Mouse (Mus musculus): ENCODE measurements around the gene Dync2h1.

Dync2h1 gene

DNA sequence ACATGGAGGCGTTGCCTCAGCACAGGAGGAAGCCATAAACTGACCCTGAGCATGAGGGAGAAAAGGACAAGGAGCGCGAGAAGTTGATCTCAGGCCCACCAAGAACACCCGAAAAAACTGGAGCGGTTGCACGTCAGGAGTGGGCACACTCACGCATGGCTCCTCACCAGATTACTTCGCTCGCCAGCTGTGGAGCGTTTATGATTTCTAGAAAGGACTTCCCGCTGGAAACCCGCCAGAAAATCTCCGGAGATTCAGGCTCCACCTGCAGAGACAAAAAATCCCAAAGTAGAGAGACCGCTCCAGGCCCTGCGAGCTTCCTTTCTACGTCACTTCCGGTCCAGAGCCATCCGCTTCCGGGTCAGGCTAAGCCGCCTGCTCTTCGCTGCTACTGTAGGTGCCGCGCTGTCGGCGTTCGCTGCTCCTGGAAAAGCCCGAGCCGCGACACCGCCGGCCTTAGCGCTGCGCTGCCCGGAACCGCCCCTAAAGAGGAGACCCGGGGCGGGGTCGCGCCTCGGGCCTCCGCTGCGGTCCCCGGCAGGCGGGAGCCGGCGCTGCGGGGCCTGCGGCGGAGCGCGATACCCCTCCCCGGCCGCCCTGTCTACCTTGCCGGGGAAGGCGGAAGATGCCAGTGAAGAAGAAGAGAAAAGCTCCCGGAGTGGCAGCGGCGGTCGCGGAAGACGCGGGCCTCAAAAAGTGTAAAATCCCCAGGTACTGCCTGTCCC lies at the start of gene Dync2h1, which contains the start of gene Dcun1d5:
Gene Dync2h1 (minus strand): TSS at position 275 of the 725 bp plus-strand sequence.
Gene Dcun1d5 (plus strand): TSS at position 349 of the 725 bp plus-strand sequence.
- in situ Hi-C loops (cut with MboI; ENCODE audit: unreplicated experiment in 2 of 2), result loop anchor here in 1 of 2 experiments (25.0 kb wide), 1 partner anchor 1872 kb away; the partner anchor contains the start of gene Casp4

DNA sequence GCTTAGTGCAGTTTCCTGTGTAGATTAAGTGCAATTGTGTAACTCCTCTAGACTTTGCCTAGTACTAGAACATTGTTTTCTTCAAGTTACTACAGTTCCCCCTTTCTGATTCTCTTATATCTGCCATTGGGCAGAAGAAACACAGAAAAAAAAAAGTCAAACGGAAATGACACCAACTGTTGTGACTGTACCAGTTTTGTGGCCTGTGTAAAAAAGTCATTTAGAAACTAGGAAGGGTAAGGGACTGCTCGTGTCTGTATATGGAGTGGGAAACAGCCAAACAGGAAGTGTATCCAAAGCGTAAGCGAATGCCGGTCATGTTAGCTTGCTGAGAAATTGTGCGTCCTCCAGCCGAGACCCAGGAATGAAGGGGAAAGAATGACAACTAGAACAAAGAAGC lies 37.2 kb upstream of the Dync2h1 start:
- in situ Hi-C loops (cut with MboI; ENCODE audit: unreplicated experiment in 2 of 2), result loop anchor here (5.0 to 25.0 kb wide), 7 partner anchors 116 to 1741 kb away; partner anchors contain the start of gene Gm16485 (in 1 of the 2)

DNA sequence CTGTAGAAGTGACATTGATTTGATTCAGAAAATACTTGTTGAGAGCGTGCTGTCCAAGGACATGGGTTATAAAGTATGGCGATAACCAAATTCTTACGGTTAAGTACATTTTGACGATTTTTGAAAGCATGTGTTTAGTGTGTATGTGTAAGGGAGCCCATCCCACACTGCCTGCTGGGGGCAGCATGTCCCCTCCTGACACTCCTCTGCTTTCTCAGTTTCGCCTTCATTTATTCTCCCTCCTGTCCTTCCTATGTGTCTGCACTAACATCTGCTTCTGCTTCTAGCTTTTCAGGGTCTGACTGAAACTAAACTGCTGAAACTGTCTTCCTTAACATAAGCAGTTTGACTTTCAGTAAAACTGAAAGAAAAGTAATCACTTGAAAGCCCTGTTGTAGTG lies 36.8 kb upstream of the Dync2h1 start:
- in situ Hi-C loops (cut with MboI; ENCODE audit: unreplicated experiment in 2 of 2), result loop anchor here (5.0 to 25.0 kb wide), 7 partner anchors 116 to 1741 kb away; partner anchors contain the start of gene Gm16485 (in 1 of the 2)

DNA sequence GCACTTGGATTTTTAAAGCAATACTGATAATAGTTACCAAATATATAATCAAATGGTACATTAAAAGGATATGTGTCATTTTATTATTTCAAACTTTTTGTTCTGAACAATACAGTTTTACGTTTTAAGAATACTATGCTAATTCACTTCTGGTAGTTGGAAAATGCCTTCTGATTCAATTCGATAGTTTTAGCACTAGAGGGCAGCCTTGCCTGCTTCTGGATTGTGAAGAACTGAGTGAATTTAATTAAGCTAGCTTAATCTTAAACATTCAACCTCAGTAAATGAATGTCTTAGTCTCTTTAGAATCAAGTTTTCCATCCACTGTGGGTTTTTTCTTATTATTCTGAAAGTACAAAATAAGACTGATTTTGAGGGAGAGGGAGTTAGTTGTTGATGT lies 32.0 kb upstream of the Dync2h1 start:
- in situ Hi-C loops (cut with MboI; ENCODE audit: unreplicated experiment in 2 of 2), result loop anchor here (5.0 to 25.0 kb wide), 11 partner anchors 381 to 1749 kb away; partner anchors contain the start of gene Gm16485 (in 1 of the 2)

DNA sequence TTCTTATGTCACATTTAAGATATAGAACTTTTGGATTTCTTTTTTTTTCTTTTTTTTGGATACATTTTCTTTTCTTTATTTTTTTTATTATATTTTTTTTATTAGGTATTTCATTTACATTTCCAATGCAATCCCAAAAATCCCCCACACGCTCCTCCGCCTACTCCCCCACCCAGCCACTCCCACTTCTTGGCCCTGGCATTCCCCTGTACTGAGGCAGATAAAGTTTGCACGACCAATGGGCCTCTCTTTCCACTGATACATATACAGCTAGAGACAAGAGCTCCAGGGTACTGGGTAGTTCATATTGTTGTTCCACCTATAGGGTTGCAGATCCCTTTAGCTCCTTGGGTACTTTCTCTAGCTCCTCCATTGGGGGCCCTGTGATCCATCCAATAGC lies 6.4 kb upstream of the Dync2h1 start:
- in situ Hi-C loops (cut with MboI; ENCODE audit: unreplicated experiment in 2 of 2), result loop anchor here in 1 of 2 experiments (25.0 kb wide), 1 partner anchor 1878 kb away; the partner anchor contains the start of gene Casp4

- in situ Hi-C loops (cut with MboI; ENCODE audit: unreplicated experiment in 2 of 2), result loop anchor here in 1 of 2 experiments (25.0 kb wide), 1 partner anchor 1873 kb away; the partner anchor contains the start of gene Casp4
These were observed 648 bp upstream of the Dync2h1 start for GRCm38 (mm10) chr9:7184897-7185291.

GRCm38 (mm10) chr9:7176618-7177610 lies 7.3 kb downstream of the Dync2h1 start:
- in situ Hi-C loops (cut with MboI; ENCODE audit: unreplicated experiment in 2 of 2), result loop anchor here in 1 of 2 experiments (25.0 kb wide), 1 partner anchor 1865 kb away; the partner anchor contains the start of gene Casp4

GRCm38 (mm10) chr9:7173756-7174155 lies 10.5 kb downstream of the Dync2h1 start:
- in situ Hi-C loops (cut with MboI; ENCODE audit: unreplicated experiment in 2 of 2), result no loop called here

DNA sequence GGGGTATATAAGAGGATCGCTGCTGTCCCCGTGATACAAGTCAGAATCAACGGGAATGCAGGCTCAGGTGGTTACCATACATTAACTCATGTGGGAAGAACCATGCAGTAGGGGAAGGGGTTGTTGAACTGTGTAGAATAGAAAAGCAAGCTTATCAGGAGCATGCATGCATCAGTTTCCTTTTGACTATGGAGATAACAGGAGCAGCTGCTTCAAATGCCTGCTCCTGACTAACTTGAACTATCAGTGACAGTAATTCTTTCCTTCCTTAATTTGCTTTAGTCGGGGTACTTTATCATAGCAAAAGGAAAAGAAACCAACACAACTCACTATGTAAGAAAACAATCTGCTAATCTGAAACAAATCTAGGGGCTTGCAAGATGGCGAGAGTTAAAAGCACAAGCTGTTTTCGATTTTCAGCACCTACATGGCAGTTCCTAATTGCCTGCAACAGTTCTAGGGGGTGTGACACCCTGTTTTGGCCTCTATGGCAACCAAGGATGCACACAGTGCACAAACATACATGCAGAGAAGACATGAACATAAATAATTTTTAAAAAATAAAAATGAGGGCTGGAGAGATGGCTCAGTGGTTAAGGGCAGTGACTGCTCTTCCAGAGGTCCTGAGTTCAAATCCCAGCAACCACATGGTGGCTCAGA lies 16.8 kb downstream of the Dync2h1 start:
- in situ Hi-C loops (cut with MboI; ENCODE audit: unreplicated experiment in 2 of 2), result no loop called here

DNA sequence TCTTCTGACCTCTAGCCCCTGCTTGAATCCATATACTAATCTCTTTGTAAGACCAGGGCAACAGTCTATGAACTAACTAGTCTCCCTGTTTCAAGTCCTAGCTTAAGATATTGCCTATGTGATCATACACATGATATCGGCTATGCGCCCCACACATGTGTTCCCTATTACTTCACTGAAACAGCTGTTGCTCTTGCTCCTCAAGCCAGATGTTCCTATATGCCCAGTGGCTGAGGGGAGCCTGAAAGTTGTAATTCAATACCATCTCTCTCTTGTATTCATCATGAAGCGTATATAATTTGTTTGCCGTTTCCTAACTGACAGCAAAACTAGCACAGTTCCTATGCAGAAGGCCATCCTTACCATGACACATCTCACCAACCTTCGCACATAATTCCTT lies 23.6 kb downstream of the Dync2h1 start:
- in situ Hi-C loops (cut with MboI; ENCODE audit: unreplicated experiment in 2 of 2), result no loop called here

DNA sequence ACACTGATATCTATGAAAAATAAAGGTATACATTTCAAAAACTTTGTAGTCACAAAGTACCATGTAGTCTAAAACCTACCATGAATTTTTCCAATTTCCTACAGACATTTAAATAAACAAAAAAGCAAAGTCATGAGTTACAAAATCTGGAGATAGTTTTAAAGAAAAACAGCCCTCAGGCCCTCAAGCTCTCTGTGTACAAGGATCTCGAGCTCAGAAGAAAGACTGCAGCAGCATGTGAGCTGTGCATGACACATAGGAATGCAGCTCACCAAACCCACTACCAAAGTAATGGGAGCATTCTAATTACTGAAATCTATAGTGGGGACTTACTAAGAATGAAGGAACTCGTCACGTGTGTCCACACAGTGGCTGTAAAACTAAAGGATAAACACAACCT lies 24.5 kb downstream of the Dync2h1 start:
- in situ Hi-C loops (cut with MboI; ENCODE audit: unreplicated experiment in 2 of 2), result no loop called here

DNA sequence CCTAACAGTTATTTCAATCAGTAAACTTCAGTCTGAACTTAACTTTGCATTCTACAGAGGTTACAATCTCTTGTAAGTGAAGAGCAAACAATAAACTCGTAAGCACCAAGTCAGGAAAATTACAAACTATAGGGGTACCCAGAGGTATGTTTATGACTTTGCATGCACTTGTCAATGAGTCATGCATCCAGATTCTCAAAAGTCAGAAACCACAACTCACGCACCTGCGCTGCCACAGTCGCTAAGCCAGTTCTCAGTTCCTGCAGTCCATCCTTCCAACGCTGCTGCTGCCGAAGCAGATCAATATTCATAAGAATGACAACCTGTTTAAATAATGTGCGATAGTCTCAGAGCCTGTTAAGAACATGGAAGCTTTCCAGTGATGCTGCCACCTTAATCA lies 25.6 kb downstream of the Dync2h1 start:
- in situ Hi-C loops (cut with MboI; ENCODE audit: unreplicated experiment in 2 of 2), result no loop called here

- in situ Hi-C loops (cut with MboI; ENCODE audit: unreplicated experiment in 2 of 2), result no loop called here
These were observed 29.9 kb downstream of the Dync2h1 start for GRCm38 (mm10) chr9:7154391-7154790.

DNA sequence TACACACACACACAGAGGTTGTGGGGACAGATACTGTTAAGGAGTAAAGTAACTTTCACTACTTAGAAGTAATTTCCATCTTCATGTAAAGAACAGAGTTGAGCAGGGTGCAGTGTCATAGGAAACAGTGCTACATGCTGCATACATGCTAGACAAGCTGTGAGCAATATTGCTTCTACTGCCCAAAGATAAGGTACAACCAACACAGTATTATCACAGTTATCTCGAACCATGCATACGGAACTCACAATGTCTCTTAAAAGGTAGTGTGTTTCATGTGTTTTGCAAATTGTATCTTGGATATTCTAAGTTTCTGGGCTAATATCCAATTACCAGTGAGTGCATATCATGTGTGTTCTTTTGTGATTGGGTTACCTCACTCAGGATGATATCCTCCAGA lies 61.4 kb downstream of the Dync2h1 start:
- in situ Hi-C loops (cut with MboI; ENCODE audit: unreplicated experiment in 2 of 2), result no loop called here

GRCm38 (mm10) chr9:7110166-7110565 lies 74.1 kb downstream of the Dync2h1 start:
- in situ Hi-C loops (cut with MboI; ENCODE audit: unreplicated experiment in 2 of 2), result no loop called here

- in situ Hi-C loops (cut with MboI; ENCODE audit: unreplicated experiment in 2 of 2), result no loop called here
These were observed 82.9 kb downstream of the Dync2h1 start for GRCm38 (mm10) chr9:7101361-7101760.

GRCm38 (mm10) chr9:7074625-7075024 lies 109.6 kb downstream of the Dync2h1 start:
- in situ Hi-C loops (cut with MboI; ENCODE audit: unreplicated experiment in 2 of 2), result no loop called here

DNA sequence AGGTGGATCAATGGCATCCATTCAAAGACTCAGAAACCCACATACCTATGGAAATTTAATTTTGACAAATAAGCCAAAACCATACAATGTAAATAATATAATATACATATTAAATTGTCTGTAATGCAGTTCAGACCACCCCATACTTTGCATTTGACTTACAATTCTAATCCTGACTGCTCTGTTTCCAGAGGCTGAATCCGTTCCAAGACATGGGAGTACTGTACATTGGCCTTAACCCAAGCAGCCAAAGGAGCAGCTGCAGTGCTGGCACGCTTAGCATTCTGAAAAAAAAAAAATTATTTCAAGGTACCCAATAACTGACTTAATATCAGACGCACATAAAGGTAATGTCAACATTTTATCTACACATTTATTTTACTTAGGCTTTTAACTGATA lies 113.4 kb downstream of the Dync2h1 start:
- in situ Hi-C loops (cut with MboI; ENCODE audit: unreplicated experiment in 2 of 2), result no loop called here

DNA sequence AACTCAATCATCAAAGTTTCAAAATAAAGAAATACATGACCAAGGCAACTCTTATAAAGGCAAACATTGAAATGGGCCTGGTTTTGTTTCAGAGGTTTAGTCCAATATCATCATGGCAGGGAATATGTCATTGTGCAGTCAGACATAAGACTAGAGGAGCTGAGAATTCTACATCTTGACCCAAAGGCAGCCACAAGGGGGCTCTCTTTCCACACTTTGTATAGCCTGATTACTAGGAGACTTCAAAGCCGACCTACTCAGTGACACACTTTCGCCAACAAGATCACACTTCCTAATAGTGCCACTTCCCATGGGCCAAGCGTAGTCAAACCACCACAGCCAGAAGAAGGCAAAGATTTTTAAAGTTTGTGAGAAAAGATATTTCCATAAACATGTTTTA lies 133.7 kb downstream of the Dync2h1 start:
- in situ Hi-C loops (cut with MboI; ENCODE audit: unreplicated experiment in 2 of 2), result no loop called here

- in situ Hi-C loops (cut with MboI; ENCODE audit: unreplicated experiment in 2 of 2), result no loop called here
These were observed 141.5 kb downstream of the Dync2h1 start for GRCm38 (mm10) chr9:7042635-7043273.

Measured in v-Abl transformed pro-B cells (cell line).